Mouse (Mus musculus) ES-Bruce4 (cell line): Measurements from ENCODE around the gene 5430403G16Rik. TPM values are rescaled to one million over a fixed set of nuclear protein-coding genes. Genes with fewer than 3 reads are reported as not detected.
"Not testable (repeated sequence)": the region's sequence is repeated elsewhere in the genome, so short reads cannot be mapped to it uniquely, and the experiment has no call there.

ENCODE experiments used
- H3K27ac ChIP-seq: 2 replicates; pipeline ENCODE4 v1.5.1; 2012; ENCODE audit warnings: low read length, inconsistent platforms; ENCODE audit not compliant: insufficient read depth
- H3K27me3 ChIP-seq: 2 replicates; pipeline ENCODE4 v1.6.1; 2012; ENCODE audit warnings: mild to moderate bottlenecking, low read length, inconsistent platforms; ENCODE audit not compliant: control insufficient read depth, poor library complexity, insufficient read depth, severe bottlenecking
- H3K36me3 ChIP-seq: 2 replicates; pipeline ENCODE4 v1.6.1; 2012; ENCODE audit warnings: inconsistent platforms, mild to moderate bottlenecking, low read length, moderate library complexity; ENCODE audit not compliant: control insufficient read depth, poor library complexity, insufficient read depth, severe bottlenecking
- H3K4me1 ChIP-seq: one replicate; pipeline ENCODE4 v1.8.1; 2011; ENCODE audit warnings: low read length; ENCODE audit not compliant: control insufficient read depth, insufficient read depth
- H3K4me3 ChIP-seq: 2 replicates; pipeline ENCODE4 v1.5.1; 2011; ENCODE audit warnings: low read depth, mild to moderate bottlenecking, low read length
- H3K9ac ChIP-seq: 2 replicates; pipeline ENCODE4 v1.6.1; 2012; ENCODE audit warnings: low read depth, mild to moderate bottlenecking, inconsistent platforms; ENCODE audit not compliant: poor library complexity, severe bottlenecking
- H3K9me3 ChIP-seq: replicated peaks from 2 replicates; pipeline ENCODE4 v1.6.1; 2012; ENCODE audit warnings: mild to moderate bottlenecking, low read length, inconsistent platforms; ENCODE audit not compliant: control insufficient read depth, poor library complexity, insufficient read depth, severe bottlenecking
- CTCF ChIP-seq: IDR thresholded peaks from one replicate; pipeline ENCODE4 v1.8.1; 2011; ENCODE audit warnings: low read depth, low read length
- EP300 ChIP-seq: IDR thresholded peaks from 2 replicates; pipeline ENCODE4 v1.6.1; 2011; ENCODE audit warnings: low read depth, low read length; ENCODE audit not compliant: insufficient read depth
- POLR2A ChIP-seq: IDR thresholded peaks from one replicate; pipeline ENCODE4 v1.8.1; 2011; ENCODE audit warnings: low read length; ENCODE audit not compliant: insufficient read depth
- polyA plus RNA-seq: library from polyadenylated mRNA; stranded (reverse); fragments of >200 nt; gene quantifications from 2 replicates; pipeline ENCODE4 v1.2.4, GENCODE M21; 2011; ENCODE audit warnings: low read depth; ENCODE audit not compliant: missing spikeins, insufficient read depth, insufficient read length

The 5430403G16Rik gene
- polyA plus RNA-seq: 11.0 and 11.4 TPM in 2 replicates

DNA sequence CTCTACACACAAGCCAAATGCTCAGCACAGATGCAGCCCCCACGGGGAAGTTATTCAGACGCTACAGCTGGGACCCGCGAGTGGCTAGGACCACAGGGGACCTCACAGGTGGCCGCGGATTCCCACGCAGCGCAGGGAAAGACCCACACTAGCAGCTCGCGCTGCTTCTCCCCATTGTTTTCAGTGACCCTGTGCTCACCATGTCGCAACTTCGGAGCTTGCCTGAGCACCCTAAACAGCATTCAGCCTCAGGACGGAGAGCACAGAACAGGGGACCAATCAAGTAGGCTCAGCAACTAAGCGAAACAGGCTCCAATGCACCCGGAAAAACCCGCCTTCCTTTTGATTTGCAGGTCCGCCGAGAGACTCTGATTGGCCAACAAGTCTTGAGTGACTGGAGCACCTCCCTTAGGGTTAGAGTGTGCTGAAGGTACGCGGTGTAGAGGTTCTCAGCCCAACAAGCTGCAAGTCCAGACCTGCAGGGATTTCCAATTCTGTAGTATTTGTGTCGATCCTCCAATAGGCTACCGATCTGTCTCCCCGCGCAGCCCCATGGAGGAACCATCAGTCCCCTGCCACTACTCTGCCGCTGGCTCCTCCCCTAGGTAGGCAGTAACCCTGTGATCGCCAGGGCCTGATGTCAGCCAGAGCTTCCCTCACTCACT is at the start of gene 5430403G16Rik:
Gene 5430403G16Rik, minus strand, starts transcription at position 505 of the 665 bp plus-strand sequence.
- not testable (repeated sequence) for H3K27me3 ChIP-seq, H3K9me3 ChIP-seq, H3K36me3 ChIP-seq, H3K4me1 ChIP-seq
- Histone ChIP-seq H3K27ac (peak within 1 kb of the TSS; percentile 96), H3K9ac (peak within 1 kb of the TSS; percentile 78), H3K4me3 (peak within 1 kb of the TSS; percentile 100)
- TF ChIP-seq EP300 (0 out of 2 replicates have a peak, but pooled peaks have one; percentile 51), POLR2A (peak; percentile 70)

DNA sequence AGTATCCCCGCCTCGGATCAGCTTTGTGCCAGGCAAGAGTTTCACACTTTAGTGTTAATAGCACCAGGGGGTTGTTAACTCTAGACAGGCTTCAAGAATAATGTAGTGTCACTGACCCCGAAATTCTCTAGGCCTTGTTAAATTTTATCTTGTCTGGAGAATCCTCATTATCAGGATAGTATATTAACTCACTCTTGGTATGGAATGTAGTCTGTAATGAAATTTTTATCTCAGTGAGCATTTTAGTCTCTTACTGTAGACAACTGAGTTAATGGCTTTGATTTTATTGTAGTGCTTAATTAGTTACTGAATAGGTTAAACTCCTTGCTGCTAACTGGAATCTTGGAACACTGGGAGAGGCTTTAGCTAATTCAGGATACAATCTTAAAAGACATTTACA is 26.5 kb upstream of the 5430403G16Rik start:
- H3K9ac ChIP-seq, H3K4me3 ChIP-seq, H3K9me3 ChIP-seq, H3K36me3 ChIP-seq, H3K4me1 ChIP-seq, H3K27me3 ChIP-seq, H3K27ac ChIP-seq: not testable (repeated sequence)

DNA sequence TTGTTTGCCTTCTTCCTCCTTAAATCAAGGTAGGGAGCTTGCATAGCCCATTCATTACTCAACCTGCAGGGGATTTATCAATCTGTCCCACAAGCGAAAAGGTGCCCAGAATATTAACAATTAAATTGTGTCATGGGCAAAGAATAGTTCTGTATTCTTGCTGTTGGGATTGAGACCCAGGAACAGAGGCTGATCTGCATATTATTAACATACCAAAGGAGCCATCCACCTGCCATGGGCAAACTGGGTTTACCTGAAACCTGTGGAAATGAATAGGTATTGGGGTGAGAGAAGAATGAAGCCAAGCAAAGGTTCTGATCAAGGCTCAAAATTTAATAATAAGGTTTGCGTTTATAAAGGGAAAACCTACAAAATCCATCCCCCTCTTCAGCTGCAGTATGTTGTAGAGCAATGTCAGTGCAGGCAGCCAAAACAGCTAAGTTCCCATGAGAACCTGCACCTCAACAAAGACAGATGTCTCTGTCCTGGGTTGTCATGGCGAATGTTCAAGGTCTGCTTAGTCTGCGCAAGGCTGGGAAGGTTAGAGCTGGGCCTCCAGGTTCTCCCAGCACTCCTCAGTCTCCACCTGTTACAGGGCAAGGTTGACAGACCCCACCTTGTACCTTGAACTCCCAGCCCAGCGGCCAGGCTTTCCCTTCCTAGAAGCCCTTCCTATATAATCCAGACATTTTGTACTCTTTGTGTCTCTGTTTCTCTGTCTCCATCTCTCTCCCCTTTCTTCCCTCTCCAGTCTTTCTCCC is 544 bp upstream of the 5430403G16Rik start:
- H3K9ac ChIP-seq, H3K9me3 ChIP-seq, H3K36me3 ChIP-seq, H3K4me1 ChIP-seq, H3K27me3 ChIP-seq: not testable (repeated sequence)
- Histone ChIP-seq H3K4me3 (peak overlapping the region; percentile 65), H3K27ac (peak overlapping the region; percentile 75)

DNA sequence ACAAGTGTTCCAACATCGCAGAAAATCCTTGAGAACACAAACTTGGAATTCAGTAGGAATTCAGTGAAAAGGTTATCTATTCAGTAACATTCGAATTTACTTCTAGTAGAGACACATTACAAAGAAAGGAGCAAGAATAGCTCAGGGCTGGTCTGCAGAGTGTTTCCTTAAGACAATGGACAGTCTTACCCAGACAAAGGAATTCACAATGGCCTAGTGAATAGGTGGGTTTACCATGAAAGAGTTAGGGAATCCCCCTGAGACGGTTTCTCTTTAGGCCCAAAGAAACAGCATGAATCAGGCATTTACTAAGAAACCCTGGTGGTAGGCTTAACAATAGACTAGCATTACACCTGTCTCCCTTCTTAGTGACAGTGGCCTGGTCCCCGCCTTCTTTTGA is 7.9 kb downstream of the 5430403G16Rik start:
- no peak for TF ChIP-seq EP300
- no peak for TF ChIP-seq CTCF
- no peak for TF ChIP-seq POLR2A
- H3K9ac ChIP-seq: no peak overlapping the region
- no peak overlapping the region for H3K4me3 ChIP-seq
- H3K4me1 ChIP-seq: peaks cover 5% of the 10 kb centered on the region
- no peak overlapping the region; the same call in 1 of the 2 replicates for H3K27ac ChIP-seq
- peaks cover 2% of the 10 kb centered on the region for H3K36me3 ChIP-seq
- H3K27me3 ChIP-seq: no peaks in the 10 kb centered on the region
- peaks cover 16% of the 10 kb centered on the region for H3K9me3 ChIP-seq

Other genes starting within 250 kb of the 5430403G16Rik start
- 9.4 and 15.6 TPM in 2 replicates for gene Crlf2, start 132.0 kb downstream of the 5430403G16Rik start, polyA plus RNA-seq
- 31.0 and 41.5 TPM in 2 replicates for gene 4930522L14Rik, start 60.8 kb upstream of the 5430403G16Rik start, polyA plus RNA-seq
- gene Gm15446, start 232.4 kb upstream of the 5430403G16Rik start, polyA plus RNA-seq: 35.0 and 53.8 TPM in 2 replicates